Mouse (Mus musculus) midbrain, postnatal 0 days (tissue): ENCODE results near the gene Pkp3. TPM values are rescaled to one million over a fixed set of nuclear protein-coding genes. Genes with fewer than 3 reads are reported as not detected.
A peak's percentile ranks its signal among the peaks of the same experiment; 100 is the strongest.

Experiments used
- ATAC-seq: fragments of 200-750 bp; cut with Nextera tagmentation; 2 replicates; pipeline ENCODE4 v1.8.0; 2017; ENCODE audit warnings: moderate number of reproducible peaks, mild to moderate bottlenecking, moderate TSS enrichment, moderate library complexity; ENCODE audit not compliant: low FRiP score
- DNase-seq: peaks from one replicate; pipeline ENCODE4 v3.0.0-alpha.2; 2015; ENCODE audit warnings: low spot score
- H3K27ac ChIP-seq: fragments of 300-500 bp; sonication (generic); 2 replicates; pipeline ENCODE4 v1.5.1; 2014; ENCODE audit warnings: low read depth, mild to moderate bottlenecking, low read length, mixed read lengths
- H3K27me3 ChIP-seq: fragments of 300-500 bp; sonication (generic); 2 replicates; pipeline ENCODE4 v1.6.1; 2014; ENCODE audit warnings: low read length, control low read depth, mixed read lengths; ENCODE audit not compliant: insufficient read depth
- H3K36me3 ChIP-seq: fragments of 300-500 bp; sonication (generic); 2 replicates; pipeline ENCODE4 v1.6.1; 2014; ENCODE audit warnings: low read length, control low read depth, mixed read lengths; ENCODE audit not compliant: insufficient read depth
- H3K4me1 ChIP-seq: fragments of 300-500 bp; sonication (generic); 2 replicates; pipeline ENCODE4 v1.6.1; 2014; ENCODE audit warnings: mild to moderate bottlenecking, control low read depth, antibody characterized with exemption, low read length, mixed read lengths; ENCODE audit not compliant: insufficient read depth
- H3K4me2 ChIP-seq: fragments of 300-500 bp; sonication (generic); 2 replicates; pipeline ENCODE4 v1.6.1; 2014; ENCODE audit warnings: low read depth, mild to moderate bottlenecking, low read length, mixed read lengths; ENCODE audit not compliant: poor library complexity, severe bottlenecking
- H3K4me3 ChIP-seq: fragments of 300-500 bp; sonication (generic); 2 replicates; pipeline ENCODE4 v1.5.1; 2014; ENCODE audit warnings: low read depth, mild to moderate bottlenecking, low read length, moderate library complexity
- H3K9ac ChIP-seq: fragments of 300-500 bp; sonication (generic); replicated peaks from 2 replicates; pipeline ENCODE4 v1.6.1; 2014; ENCODE audit warnings: mild to moderate bottlenecking, low read length, moderate library complexity, mixed read lengths; ENCODE audit not compliant: poor library complexity, severe bottlenecking
- H3K9me3 ChIP-seq: fragments of 300-500 bp; sonication (generic); 2 replicates; pipeline ENCODE4 v1.6.1; 2016; ENCODE audit warnings: low read length, control low read depth
- CTCF ChIP-seq: IDR thresholded peaks from 2 replicates; pipeline ENCODE4 v1.5.1; 2016; ENCODE audit warnings: antibody characterized with exemption, mild to moderate bottlenecking
- WGBS: fragments of 180-500 bp; shearing (Covaris S2); extraction: QIAGEN DNeasy Blood & Tissue Kit; methylation state at CpG from one replicate; pipeline ENCODE4 v1.1.7; 2014; 5-methylcytosine and 5-hydroxymethylcytosine counted together
- polyA plus RNA-seq: library from polyadenylated mRNA; unstranded; fragments of >200 nt; fragmentation: Nextera tagmentation; extraction: Ambion mirVana; gene quantifications from 2 replicates; pipeline ENCODE4 v1.2.1, GENCODE M21; 2015
- total RNA-seq: library from RNA; depleted of rRNA; stranded (reverse); fragments of >200 nt; gene quantifications from 2 replicates; pipeline ENCODE4 v1.2.3, GENCODE M21; 2014

The Pkp3 gene
- total and polyA plus RNA-seq, 2 experiments from 2014 or later: 0.49 TPM; not detected in 1

- DNase-seq (peak; percentile 96), ATAC-seq (peak; percentile 96)
- TF ChIP-seq CTCF: no peak
- Histone ChIP-seq H3K4me1 (peaks cover 14% of the 10 kb centered on the region), H3K4me2 (peak within 1 kb of the TSS; percentile 82), H3K9ac (peak within 1 kb of the TSS; percentile 95), H3K9me3 (no peaks in the 10 kb centered on the region), H3K27ac (peak within 1 kb of the TSS; percentile 94), H3K4me3 (peak within 1 kb of the TSS; percentile 86), H3K36me3 (peaks cover 22% of the 10 kb centered on the region), H3K27me3 (no peaks in the 10 kb centered on the region)
- WGBS: under 1% methylated on average over 60 of the region's 72 CpGs
These were observed 17.4 kb upstream of the Pkp3 start, which contains the start of gene B4galnt4 for GRCm38 (mm10) chr7:141060426-141061242. TSS of gene B4galnt4 (plus strand) at chr7:141061104.

GRCm38 (mm10) chr7:141061269-141061692 lies 16.7 kb upstream of the Pkp3 start:
- ATAC-seq (peak; percentile 53), DNase-seq (peak; percentile 24)
- Histone ChIP-seq H3K4me2 (peak overlapping the region; percentile 82), H3K9ac (peak overlapping the region; percentile 95), H3K36me3 (peaks cover 28% of the 10 kb centered on the region), H3K4me1 (peaks cover 14% of the 10 kb centered on the region), H3K9me3 (no peaks in the 10 kb centered on the region), H3K27me3 (no peaks in the 10 kb centered on the region), H3K4me3 (peak overlapping the region; percentile 86), H3K27ac (peak overlapping the region; percentile 94)
- TF ChIP-seq CTCF: no peak
- 1% methylated on average over 35 of the region's 37 CpGs for WGBS

- H3K9me3 ChIP-seq: no peaks in the 10 kb centered on the region
- WGBS: 82% methylated on average over 7 of the region's 7 CpGs
- DNase-seq (peak; percentile 42), ATAC-seq (no peak)
- no peak overlapping the region for H3K9ac ChIP-seq
- no peak overlapping the region for H3K4me3 ChIP-seq
- H3K4me1 ChIP-seq: peaks cover 14% of the 10 kb centered on the region
- no peak for TF ChIP-seq CTCF
- H3K27me3 ChIP-seq: no peaks in the 10 kb centered on the region
- H3K4me2 ChIP-seq: peak overlapping the region; percentile 82; the same call in 1 of the 2 replicates
- no peak overlapping the region for H3K27ac ChIP-seq
- peaks cover 37% of the 10 kb centered on the region for H3K36me3 ChIP-seq
These were observed 15.5 kb upstream of the Pkp3 start for GRCm38 (mm10) chr7:141062525-141062924.

GRCm38 (mm10) chr7:141063353-141063752 lies 14.7 kb upstream of the Pkp3 start:
- Histone ChIP-seq H3K9ac (no peak overlapping the region), H3K4me2 (no peak overlapping the region), H3K4me1 (peaks cover 14% of the 10 kb centered on the region), H3K9me3 (no peaks in the 10 kb centered on the region), H3K36me3 (peaks cover 46% of the 10 kb centered on the region), H3K27me3 (no peaks in the 10 kb centered on the region), H3K4me3 (no peak overlapping the region), H3K27ac (no peak overlapping the region)
- 91% methylated on average over 3 of the region's 3 CpGs for WGBS
- ATAC-seq (no peak), DNase-seq (no peak)
- no peak for TF ChIP-seq CTCF

GRCm38 (mm10) chr7:141064175-141064574 lies 13.8 kb upstream of the Pkp3 start:
- no peak for TF ChIP-seq CTCF
- Histone ChIP-seq H3K9me3 (no peaks in the 10 kb centered on the region), H3K4me3 (no peak overlapping the region), H3K4me2 (no peak overlapping the region), H3K27me3 (no peaks in the 10 kb centered on the region), H3K4me1 (peaks cover 14% of the 10 kb centered on the region), H3K27ac (no peak overlapping the region), H3K36me3 (peaks cover 48% of the 10 kb centered on the region), H3K9ac (no peak overlapping the region)
- DNase-seq (no peak), ATAC-seq (no peak)
- 80% methylated on average over 6 of the region's 7 CpGs for WGBS

GRCm38 (mm10) chr7:141064576-141064975 lies 13.4 kb upstream of the Pkp3 start:
- no peak for TF ChIP-seq CTCF
- no peak overlapping the region for H3K9ac ChIP-seq
- no peaks in the 10 kb centered on the region for H3K27me3 ChIP-seq
- no peak overlapping the region for H3K27ac ChIP-seq
- WGBS: 92% methylated on average over 7 of the region's 7 CpGs
- DNase-seq (no peak), ATAC-seq (no peak)
- H3K4me1 ChIP-seq: peaks cover 12% of the 10 kb centered on the region
- H3K9me3 ChIP-seq: no peaks in the 10 kb centered on the region
- no peak overlapping the region for H3K4me2 ChIP-seq
- H3K4me3 ChIP-seq: no peak overlapping the region
- H3K36me3 ChIP-seq: peaks cover 48% of the 10 kb centered on the region
